Mouse (Mus musculus) cerebellum, adult 9-10 months (tissue): Measurements from ENCODE around the gene Xxylt1.

Experiments
- DNase-seq: peaks from one replicate; pipeline ENCODE4 v3.0.0; 2022

Xxylt1 gene

GRCm38 (mm10) chr16:31060714-31061113 is 20.5 kb downstream of the Xxylt1 start:
- no peak for DNase-seq

DNA sequence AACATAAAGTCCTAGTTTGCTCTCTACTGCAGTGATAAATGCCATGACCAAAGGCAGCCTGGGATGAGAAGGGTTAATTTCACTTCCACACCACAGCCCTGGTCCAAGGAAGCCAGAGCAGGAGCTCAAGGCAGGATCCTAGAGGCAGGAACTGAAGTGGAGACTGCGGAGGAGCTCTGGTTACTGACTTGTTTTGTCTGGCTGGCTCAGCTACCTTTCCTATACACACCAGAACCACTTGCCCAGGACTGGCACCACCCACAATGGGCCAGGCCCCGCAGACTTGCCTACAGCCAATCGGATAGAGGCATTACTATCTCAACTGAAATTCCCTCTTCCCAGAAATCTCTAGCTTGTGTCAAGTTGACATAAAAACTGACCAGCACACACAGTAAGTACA is 21.0 kb downstream of the Xxylt1 start:
- DNase-seq: no peak

DNA sequence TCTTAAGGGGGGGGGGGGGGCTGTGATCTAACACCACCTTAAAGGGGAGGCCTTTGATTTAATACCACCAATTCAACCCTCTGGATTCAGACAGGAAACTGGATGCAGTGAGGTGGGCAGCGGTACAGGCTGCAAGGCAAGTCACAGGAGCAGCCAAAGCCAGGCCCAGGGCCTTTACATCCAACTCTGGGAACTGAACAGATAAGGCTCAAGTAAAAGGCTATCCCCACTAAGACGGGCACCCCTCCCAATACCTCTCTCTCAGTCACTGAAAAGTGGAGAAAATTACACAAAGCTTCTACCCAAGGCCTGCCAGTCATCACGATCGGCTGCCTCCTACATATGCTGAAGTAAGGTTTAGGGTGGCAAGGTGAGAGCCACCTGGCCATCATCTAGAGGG is 21.5 kb downstream of the Xxylt1 start:
- no peak for DNase-seq

DNA sequence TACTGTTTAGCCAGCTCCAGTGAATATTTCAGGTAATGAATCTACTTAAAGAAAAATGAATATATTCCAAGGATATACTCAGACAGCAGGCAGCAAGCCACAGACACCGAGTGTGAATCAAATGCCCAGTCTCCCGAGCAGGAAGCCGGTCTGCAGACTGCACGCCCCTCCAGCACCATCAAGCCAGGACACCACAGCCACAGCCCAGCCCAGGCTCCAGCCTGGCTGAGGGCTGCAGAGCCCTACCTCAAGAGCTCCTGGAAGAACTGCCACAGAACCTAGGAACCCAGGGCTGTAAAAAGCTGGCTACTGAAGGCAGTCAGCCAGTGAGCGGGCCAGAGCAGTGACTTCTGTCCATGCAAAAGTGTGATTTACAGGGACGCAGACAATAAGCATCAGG is 28.4 kb downstream of the Xxylt1 start:
- DNase-seq: no peak

DNA sequence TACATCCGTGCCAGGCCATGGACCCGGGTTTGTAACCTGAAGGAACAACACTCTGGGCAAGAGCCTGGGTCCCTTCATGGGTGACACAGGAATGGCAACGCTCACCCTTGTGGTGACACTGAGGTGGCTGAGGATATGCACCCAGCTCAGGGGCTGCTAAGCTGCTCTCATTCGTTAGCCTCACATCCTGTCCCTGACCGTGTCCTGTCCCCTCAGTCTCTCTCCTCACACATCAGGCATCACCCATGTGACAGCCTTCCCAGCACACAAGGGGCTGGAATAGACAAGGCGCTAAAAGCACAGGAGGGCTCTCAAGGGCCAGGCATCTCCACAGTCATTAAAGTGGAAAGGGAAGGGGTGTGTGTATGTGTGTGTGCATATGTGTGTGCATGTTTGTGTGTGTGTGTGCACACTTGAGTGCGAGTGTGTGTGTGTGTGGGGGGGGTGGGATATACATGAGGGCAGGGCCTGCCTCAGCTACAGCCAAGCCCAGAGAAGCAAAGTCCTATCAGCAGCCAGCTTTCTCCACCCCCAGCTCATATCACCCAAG is 29.0 kb downstream of the Xxylt1 start:
- DNase-seq: no peak

DNA sequence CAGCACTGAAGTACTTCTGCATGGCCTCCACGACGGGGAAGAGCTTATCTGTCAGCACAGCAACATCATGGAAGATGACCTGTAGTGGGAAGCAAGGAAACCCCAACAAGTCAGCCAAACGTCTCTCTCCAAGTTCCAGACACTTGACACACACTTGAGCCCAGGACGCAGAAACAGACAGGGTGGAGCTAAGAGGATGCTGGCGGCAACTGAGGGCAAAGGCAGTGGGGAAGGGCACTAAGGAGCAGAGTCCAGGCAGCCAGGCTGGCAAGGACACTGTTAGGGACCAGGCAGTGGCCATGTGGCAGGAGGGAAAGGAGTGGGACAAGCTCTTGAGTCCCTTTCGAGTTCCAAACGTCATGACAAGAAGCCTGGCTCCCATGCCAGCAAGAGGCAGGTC is 30.5 kb downstream of the Xxylt1 start:
- DNase-seq: no peak

- DNase-seq: no peak
These were observed 33.0 kb downstream of the Xxylt1 start for GRCm38 (mm10) chr16:31048194-31048593.

DNA sequence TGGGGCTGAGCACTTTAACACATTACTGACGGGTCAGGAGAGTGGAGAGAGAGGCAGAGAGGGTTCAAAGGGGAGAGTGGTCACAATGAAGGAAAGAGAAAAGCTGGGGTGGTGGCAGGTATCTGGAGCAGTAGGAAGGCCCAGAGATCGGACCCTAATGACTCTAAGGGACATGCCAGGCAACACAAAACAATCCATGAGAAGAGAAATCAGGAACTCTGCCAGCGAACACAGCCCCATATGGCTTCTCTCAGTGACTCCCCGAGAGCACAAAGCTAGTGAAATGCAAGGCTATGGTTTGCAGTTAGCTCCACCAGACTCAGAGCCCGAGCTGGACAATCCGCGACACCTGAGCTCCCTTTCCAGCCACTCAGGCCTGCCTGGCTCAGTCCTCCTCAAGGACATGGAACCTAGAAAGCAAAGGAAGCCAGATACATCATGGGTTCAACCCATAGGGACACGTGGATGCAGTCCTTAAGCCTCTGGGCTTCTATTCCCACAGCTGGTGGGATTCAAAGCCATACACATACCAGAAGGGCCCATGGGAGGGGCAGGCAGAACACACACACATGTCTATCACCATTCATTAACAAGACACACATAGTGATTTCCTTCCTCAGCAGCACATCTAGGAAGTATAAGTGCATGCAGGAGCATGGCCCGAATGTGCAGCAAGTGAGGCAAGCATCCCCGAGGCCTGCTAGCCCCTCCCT is 33.9 kb downstream of the Xxylt1 start:
- DNase-seq: peak; percentile 81

- peak; percentile 31 for DNase-seq
These were observed 35.0 kb downstream of the Xxylt1 start for GRCm38 (mm10) chr16:31046217-31046659.

GRCm38 (mm10) chr16:31045211-31045610 is 36.0 kb downstream of the Xxylt1 start:
- DNase-seq: no peak

DNA sequence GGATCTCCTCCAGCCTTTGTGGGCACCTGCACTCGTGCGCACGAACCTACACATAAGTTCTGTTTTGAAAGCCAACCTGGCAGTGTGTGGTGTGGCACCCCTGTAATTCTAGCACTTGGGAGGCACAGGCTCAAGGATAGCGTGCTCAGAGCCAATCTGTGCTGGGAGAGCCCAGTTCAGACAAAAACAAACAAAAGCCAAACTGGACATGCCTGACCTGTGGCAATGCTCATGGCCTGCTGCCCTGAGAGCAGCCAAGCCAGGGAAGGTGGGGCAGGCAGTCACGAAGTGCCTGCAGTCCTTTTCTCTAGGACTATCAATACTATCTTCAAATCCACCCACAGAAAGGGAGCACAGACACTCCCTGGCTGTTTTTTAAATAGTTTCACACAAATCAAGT is 38.1 kb downstream of the Xxylt1 start:
- DNase-seq: no peak

DNA sequence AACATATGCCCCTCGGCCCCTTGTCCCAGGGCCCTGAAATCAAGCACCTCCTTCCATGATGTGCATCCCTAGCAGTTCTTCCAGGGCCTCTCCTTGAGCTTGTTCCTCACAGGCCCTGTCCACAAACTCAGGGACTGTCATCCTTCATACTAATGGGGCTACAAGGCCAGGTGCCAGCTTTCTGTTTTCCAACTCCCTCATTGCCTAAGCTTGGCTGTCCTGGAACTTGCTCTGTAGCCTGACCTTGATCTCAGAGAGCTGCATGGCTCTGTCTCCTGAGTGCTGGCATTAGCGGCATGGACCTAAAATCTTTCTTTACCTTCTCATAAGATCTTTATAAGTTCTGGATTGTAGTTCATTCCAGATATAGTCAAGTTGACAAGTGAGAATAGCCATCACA is 39.7 kb downstream of the Xxylt1 start:
- DNase-seq: no peak

DNA sequence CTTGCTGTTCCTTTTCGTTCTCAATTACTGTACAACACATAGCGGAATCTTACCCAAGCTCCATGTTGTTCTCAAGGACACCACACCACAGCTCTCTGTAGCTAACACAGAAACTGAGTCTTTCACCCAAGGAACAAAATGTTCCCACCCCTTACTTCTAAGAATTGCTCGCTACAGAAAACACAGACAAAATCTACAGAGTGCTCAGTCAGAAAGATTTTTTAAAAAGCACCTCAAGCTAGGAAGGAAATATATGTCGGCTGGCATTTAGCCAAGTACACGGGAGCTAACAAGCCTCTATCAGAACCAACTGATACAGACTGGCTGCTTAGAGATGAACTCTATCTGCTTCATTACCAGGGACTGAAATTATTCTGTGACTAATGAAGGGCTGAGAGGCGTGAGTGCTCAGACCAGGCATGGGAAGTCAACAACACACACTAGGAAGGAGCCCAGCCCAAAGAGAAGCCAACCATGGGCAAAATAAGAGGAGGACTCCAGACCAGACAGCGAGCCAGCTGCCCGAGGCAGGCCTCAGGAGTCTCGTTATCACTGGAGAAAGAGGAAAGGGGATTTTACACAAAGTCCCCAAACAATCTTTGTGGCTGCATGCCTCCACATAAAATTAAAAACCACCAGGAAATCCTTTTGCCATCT is 41.3 kb downstream of the Xxylt1 start:
- no peak for DNase-seq

- peak; percentile 28 for DNase-seq
These were observed 43.8 kb downstream of the Xxylt1 start for GRCm38 (mm10) chr16:31037431-31037830.

- no peak for DNase-seq
These were observed 45.5 kb downstream of the Xxylt1 start for GRCm38 (mm10) chr16:31035651-31036245.

- DNase-seq: no peak
These were observed 46.0 kb downstream of the Xxylt1 start for GRCm38 (mm10) chr16:31035235-31035634.

GRCm38 (mm10) chr16:31034051-31034450 is 47.2 kb downstream of the Xxylt1 start:
- no peak for DNase-seq

GRCm38 (mm10) chr16:31029739-31030485 is 51.3 kb downstream of the Xxylt1 start:
- no peak for DNase-seq

DNA sequence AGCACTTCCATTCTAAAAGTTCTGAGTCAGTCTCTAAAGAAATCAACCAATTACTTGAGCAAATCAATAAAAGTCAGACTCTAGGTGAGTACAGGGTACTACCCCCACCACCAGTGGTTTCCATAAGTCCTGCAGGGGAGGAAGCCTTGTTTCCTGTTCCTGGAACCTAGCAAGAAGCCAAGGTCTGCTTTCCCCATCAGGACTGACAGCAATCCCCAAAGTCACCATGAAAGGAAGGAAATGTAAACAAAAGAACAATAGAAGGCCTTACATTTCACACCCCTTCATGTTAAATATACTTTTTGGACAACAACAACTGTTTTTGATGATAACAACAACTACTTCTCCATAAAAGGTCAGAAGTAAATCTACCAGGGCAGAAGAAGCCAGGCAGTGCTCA is 53.6 kb downstream of the Xxylt1 start:
- no peak for DNase-seq

DNA sequence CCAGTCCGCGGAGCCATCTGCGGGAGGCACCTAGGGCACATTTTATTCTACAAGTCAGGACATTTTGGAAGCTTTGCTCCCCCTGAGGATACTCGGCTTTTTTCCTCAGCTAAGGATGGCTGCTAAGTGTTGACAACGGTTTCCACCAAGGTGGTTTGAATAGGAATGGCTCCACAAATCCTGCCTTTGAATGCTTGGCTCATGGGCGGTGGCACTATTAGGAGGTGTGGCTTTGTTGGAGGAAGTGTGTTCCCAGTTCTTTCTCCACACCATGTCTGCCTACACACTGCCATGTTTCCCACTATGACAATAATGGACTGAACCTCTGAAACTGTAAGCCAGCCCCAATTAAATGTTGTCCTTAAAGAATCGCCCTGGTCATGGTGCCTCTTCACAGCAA is 55.7 kb downstream of the Xxylt1 start:
- no peak for DNase-seq

GRCm38 (mm10) chr16:31024997-31025396 is 56.2 kb downstream of the Xxylt1 start:
- no peak for DNase-seq

- no peak for DNase-seq
These were observed 57.0 kb downstream of the Xxylt1 start for GRCm38 (mm10) chr16:31024221-31024620.

GRCm38 (mm10) chr16:31023803-31024202 is 57.4 kb downstream of the Xxylt1 start:
- DNase-seq: no peak
